Mouse (Mus musculus) intestine, embryonic 14.5 days (tissue): ENCODE measurements at regions not wholly inside any gene's neighbourhood (a gene's known extent, or its start where the extent isn't known, plus 50 kb on each side); places are given as distances from the start of the nearest gene placed in this dataset.

Experiments
- ATAC-seq: fragments of 200-750 bp; cut with Nextera tagmentation; replicated peaks from 2 replicates; pipeline ENCODE4 v1.8.0; 2017; ENCODE audit warnings: low read depth, moderate number of reproducible peaks, moderate TSS enrichment, moderate library complexity; ENCODE audit not compliant: low FRiP score, low TSS enrichment
- DNase-seq: peaks from one replicate; pipeline ENCODE4 v3.0.0-alpha.2; 2018; ENCODE audit warnings: low spot score
- H3K27ac ChIP-seq: fragments of 300-500 bp; sonication (generic); 2 replicates; pipeline ENCODE4 v1.5.1; 2014; ENCODE audit warnings: low read depth, mild to moderate bottlenecking, control low read depth
- H3K27me3 ChIP-seq: fragments of 300-500 bp; sonication (generic); replicated peaks from 2 replicates; pipeline ENCODE4 v1.6.1; 2014; ENCODE audit warnings: low read length, control low read depth; ENCODE audit not compliant: control insufficient read depth, insufficient read depth
- H3K36me3 ChIP-seq: fragments of 300-500 bp; sonication (generic); 2 replicates; pipeline ENCODE4 v1.6.1; 2014; ENCODE audit warnings: low read length, control low read depth; ENCODE audit not compliant: control insufficient read depth, insufficient read depth
- H3K4me1 ChIP-seq: fragments of 300-500 bp; sonication (generic); replicated peaks from 2 replicates; pipeline ENCODE4 v1.6.1; 2014; ENCODE audit warnings: low read length, control low read depth, mixed read lengths; ENCODE audit not compliant: control insufficient read depth, insufficient read depth
- H3K4me2 ChIP-seq: fragments of 300-500 bp; sonication (generic); 2 replicates; pipeline ENCODE4 v1.6.1; 2014; ENCODE audit warnings: low read length
- H3K4me3 ChIP-seq: fragments of 300-500 bp; sonication (generic); 2 replicates; pipeline ENCODE4 v1.5.1; 2014; ENCODE audit warnings: low read depth, low read length, control low read depth, mixed read lengths
- H3K9ac ChIP-seq: fragments of 300-500 bp; sonication (generic); 2 replicates; pipeline ENCODE4 v1.6.1; 2014; ENCODE audit warnings: mild to moderate bottlenecking, low read length
- H3K9me3 ChIP-seq: fragments of 300-500 bp; sonication (generic); 2 replicates; pipeline ENCODE4 v1.6.1; 2016; ENCODE audit warnings: low read length, control low read depth; ENCODE audit not compliant: control insufficient read depth
- WGBS: fragments of 180-500 bp; shearing (Covaris S2); extraction: QIAGEN DNeasy Blood & Tissue Kit; methylation state at CpG from one replicate; pipeline ENCODE4 v1.1.7; 2014; 5-methylcytosine and 5-hydroxymethylcytosine counted together

- WGBS: 83% methylated on average over 4 of the region's 4 CpGs
- H3K4me2 ChIP-seq: no peak overlapping the region
- ATAC-seq: no peak
- no peak for DNase-seq
- H3K27ac ChIP-seq: no peak overlapping the region
- H3K4me1 ChIP-seq: peaks cover 12% of the 10 kb centered on the region
- no peaks in the 10 kb centered on the region for H3K27me3 ChIP-seq
- no peaks in the 10 kb centered on the region for H3K36me3 ChIP-seq
- no peak overlapping the region for H3K4me3 ChIP-seq
- H3K9me3 ChIP-seq: no peaks in the 10 kb centered on the region
- no peak overlapping the region for H3K9ac ChIP-seq
Measured at GRCm38 (mm10) chr15:67048621-67049020, 547.9 kb upstream of the Lrrc6 start.

- no peak for ATAC-seq
- H3K4me1 ChIP-seq: peaks cover 12% of the 10 kb centered on the region
- H3K36me3 ChIP-seq: no peaks in the 10 kb centered on the region
- no peak overlapping the region for H3K27ac ChIP-seq
- WGBS: 93% methylated on average over 5 of the region's 5 CpGs
- no peak overlapping the region for H3K4me3 ChIP-seq
- no peaks in the 10 kb centered on the region for H3K9me3 ChIP-seq
- DNase-seq: no peak
- no peaks in the 10 kb centered on the region for H3K27me3 ChIP-seq
- no peak overlapping the region for H3K9ac ChIP-seq
- no peak overlapping the region for H3K4me2 ChIP-seq
Measured at GRCm38 (mm10) chr15:67048148-67048547, 547.4 kb upstream of the Lrrc6 start.

- no peak for ATAC-seq
- Histone ChIP-seq H3K9ac (no peak overlapping the region), H3K4me1 (peaks cover 12% of the 10 kb centered on the region), H3K36me3 (no peaks in the 10 kb centered on the region), H3K27ac (no peak overlapping the region), H3K4me2 (no peak overlapping the region), H3K27me3 (no peaks in the 10 kb centered on the region), H3K9me3 (no peaks in the 10 kb centered on the region), H3K4me3 (no peak overlapping the region)
- 70% methylated on average over 12 of the region's 12 CpGs for WGBS
- no peak for DNase-seq
Measured at GRCm38 (mm10) chr15:67045920-67046804, 545.5 kb upstream of the Lrrc6 start.

GRCm38 (mm10) chr15:67045329-67045728 lies 544.6 kb upstream of the Lrrc6 start:
- H3K9ac ChIP-seq: no peak overlapping the region
- H3K27ac ChIP-seq: no peak overlapping the region
- no peak overlapping the region for H3K4me2 ChIP-seq
- ATAC-seq: 0 out of 2 replicates have a peak, but pooled peaks have one; percentile 33
- no peaks in the 10 kb centered on the region for H3K9me3 ChIP-seq
- 18% methylated on average over 3 of the region's 3 CpGs for WGBS
- H3K27me3 ChIP-seq: no peaks in the 10 kb centered on the region
- H3K36me3 ChIP-seq: no peaks in the 10 kb centered on the region
- no peak for DNase-seq
- peaks cover 13% of the 10 kb centered on the region for H3K4me1 ChIP-seq
- no peak overlapping the region for H3K4me3 ChIP-seq

GRCm38 (mm10) chr15:67044806-67045205 lies 544.1 kb upstream of the Lrrc6 start:
- peaks cover 19% of the 10 kb centered on the region for H3K4me1 ChIP-seq
- ATAC-seq (no peak), DNase-seq (no peak)
- 81% methylated on average over 4 of the region's 4 CpGs for WGBS
- H3K9ac ChIP-seq: no peak overlapping the region
- no peak overlapping the region for H3K4me2 ChIP-seq
- no peaks in the 10 kb centered on the region for H3K27me3 ChIP-seq
- H3K36me3 ChIP-seq: no peaks in the 10 kb centered on the region
- no peaks in the 10 kb centered on the region for H3K9me3 ChIP-seq
- no peak overlapping the region for H3K27ac ChIP-seq
- H3K4me3 ChIP-seq: no peak overlapping the region

GRCm38 (mm10) chr15:67042131-67042530 lies 541.4 kb upstream of the Lrrc6 start:
- no peak for DNase-seq
- WGBS: 82% methylated on average over 2 of the region's 2 CpGs
- H3K9ac ChIP-seq: no peak overlapping the region
- no peak overlapping the region for H3K4me3 ChIP-seq
- no peak overlapping the region for H3K4me2 ChIP-seq
- no peaks in the 10 kb centered on the region for H3K9me3 ChIP-seq
- peaks cover 25% of the 10 kb centered on the region for H3K4me1 ChIP-seq
- no peaks in the 10 kb centered on the region for H3K27me3 ChIP-seq
- no peak overlapping the region for H3K27ac ChIP-seq
- ATAC-seq: no peak
- H3K36me3 ChIP-seq: no peaks in the 10 kb centered on the region

- Histone ChIP-seq H3K9ac (no peak overlapping the region), H3K27me3 (no peaks in the 10 kb centered on the region), H3K27ac (peak overlapping the region; percentile 77), H3K36me3 (no peaks in the 10 kb centered on the region), H3K4me3 (peak overlapping the region; percentile 45), H3K9me3 (no peaks in the 10 kb centered on the region), H3K4me1 (peaks cover 17% of the 10 kb centered on the region), H3K4me2 (peak overlapping the region; percentile 79)
- 32% methylated on average over 12 of the region's 12 CpGs for WGBS
- DNase-seq: no peak
- ATAC-seq: no peak
Measured at GRCm38 (mm10) chr15:67040229-67040628, 539.5 kb upstream of the Lrrc6 start.

GRCm38 (mm10) chr15:67039421-67039907 lies 538.8 kb upstream of the Lrrc6 start:
- Histone ChIP-seq H3K4me3 (peak overlapping the region; percentile 45), H3K27ac (peak overlapping the region; percentile 77), H3K4me2 (peak overlapping the region; percentile 79), H3K27me3 (no peaks in the 10 kb centered on the region), H3K9ac (peak overlapping the region; percentile 52), H3K36me3 (no peaks in the 10 kb centered on the region), H3K9me3 (no peaks in the 10 kb centered on the region), H3K4me1 (peaks cover 13% of the 10 kb centered on the region)
- DNase-seq (peak; percentile 88), ATAC-seq (peak; percentile 95)
- 1% methylated on average over 16 of the region's 16 CpGs for WGBS

- Histone ChIP-seq H3K27ac (no peak overlapping the region), H3K36me3 (no peaks in the 10 kb centered on the region), H3K27me3 (no peaks in the 10 kb centered on the region), H3K9me3 (no peaks in the 10 kb centered on the region), H3K9ac (no peak overlapping the region), H3K4me3 (no peak overlapping the region), H3K4me1 (peaks cover 13% of the 10 kb centered on the region), H3K4me2 (no peak overlapping the region)
- DNase-seq (no peak), ATAC-seq (no peak)
- WGBS: 70% methylated on average over 4 of the region's 4 CpGs
Measured at GRCm38 (mm10) chr15:67037647-67038046, 536.9 kb upstream of the Lrrc6 start.
